Mouse (Mus musculus) A20 (cell line): ENCODE data around the gene Fyttd1.
"Not testable (repeated sequence)": the region's sequence is repeated elsewhere in the genome, so short reads cannot be mapped to it uniquely, and the experiment has no call there.

Experiments
- DNase-seq: peaks from one replicate; pipeline ENCODE4 v3.0.0-alpha.2; 2011; ENCODE audit warnings: low read depth, low spot score

The Fyttd1 gene

DNA sequence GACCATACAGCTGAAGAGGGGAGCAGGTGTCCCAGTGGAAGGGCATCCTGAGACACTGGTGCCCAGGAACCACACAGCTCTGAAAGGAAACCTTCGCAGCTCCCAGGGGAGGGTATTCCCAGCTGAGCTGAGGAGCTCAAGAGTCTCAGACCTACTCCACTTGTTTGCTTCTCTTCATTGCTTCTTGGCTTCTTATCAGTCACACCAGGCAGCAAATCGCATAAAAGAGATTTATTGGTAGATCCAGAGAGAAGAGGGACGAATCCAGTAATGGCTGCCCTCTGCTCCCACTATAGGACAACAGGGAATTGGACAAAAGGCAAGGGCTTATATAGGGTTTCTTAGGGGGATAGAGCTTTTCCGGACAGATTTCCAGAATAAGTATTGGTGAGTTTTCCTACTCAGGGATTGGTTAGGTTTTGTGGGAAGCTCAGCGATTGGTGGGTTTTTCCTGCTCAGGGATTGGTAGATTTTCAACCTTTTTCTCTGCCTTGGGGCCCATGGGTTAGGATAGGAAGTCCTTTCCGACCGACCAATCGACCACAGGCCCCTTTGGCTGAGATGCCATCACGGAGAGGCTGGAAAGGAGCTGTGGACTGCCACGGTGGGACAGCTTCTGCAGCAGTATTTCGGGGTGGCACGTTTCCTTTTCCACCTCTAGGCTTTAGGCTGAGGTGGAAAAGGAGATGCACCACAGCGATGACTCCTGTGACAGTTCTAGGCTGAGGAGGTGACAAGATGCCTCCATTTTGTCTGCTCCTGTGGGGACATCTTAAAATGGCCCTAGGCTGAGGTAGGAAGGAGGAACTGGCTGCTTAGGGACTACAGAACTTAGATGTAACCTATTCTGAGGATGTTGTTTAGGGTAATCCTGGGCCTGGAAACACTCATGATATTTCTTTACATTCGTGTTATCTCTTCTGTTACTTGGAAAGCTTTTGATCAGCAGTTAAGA, 1.9 kb downstream of the Fyttd1 start:
- DNase-seq, result no peak

DNA sequence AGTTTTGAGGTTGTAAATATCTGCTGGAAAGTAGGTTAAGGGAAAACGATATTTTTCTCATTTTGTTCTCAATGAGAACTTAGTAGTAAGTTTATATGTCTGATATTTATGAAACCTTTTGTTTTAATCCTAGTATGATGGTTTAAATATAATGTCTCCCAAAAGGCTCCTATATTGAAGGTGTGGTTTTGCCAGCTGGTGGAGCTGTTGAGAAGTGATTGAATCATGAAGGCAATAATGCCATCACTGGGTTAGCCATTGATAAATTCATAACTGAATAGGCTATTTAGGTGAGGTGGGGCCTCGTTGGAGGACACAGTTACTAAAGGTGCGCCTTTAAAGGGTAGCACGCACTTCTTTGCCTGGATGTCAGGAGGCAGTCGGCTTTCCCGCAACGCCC, 4.2 kb downstream of the Fyttd1 start:
- DNase-seq, result no peak

DNA sequence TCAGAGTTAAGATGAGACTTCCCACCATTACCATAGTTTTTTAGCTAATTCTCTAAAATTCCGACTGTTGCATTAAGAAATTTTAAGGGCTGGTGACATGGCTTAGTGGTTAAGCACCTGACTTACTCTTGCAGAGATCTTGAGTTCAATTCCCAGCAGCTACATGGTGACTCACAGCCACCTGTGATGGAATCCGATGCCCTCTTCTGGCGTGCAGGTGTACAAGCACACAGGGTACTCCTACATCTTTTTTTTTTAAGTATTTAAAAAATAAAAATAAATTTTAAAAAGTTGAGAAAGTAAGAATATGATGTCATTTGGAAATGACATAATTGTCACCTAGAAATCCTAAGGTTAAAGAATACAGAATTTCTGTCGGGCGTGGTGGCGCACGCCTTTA, 10.7 kb downstream of the Fyttd1 start:
- peak; percentile 51 for DNase-seq

GRCm38 (mm10) chr16:32889881-32890280, 12.6 kb downstream of the Fyttd1 start:
- DNase-seq, result no peak

DNA sequence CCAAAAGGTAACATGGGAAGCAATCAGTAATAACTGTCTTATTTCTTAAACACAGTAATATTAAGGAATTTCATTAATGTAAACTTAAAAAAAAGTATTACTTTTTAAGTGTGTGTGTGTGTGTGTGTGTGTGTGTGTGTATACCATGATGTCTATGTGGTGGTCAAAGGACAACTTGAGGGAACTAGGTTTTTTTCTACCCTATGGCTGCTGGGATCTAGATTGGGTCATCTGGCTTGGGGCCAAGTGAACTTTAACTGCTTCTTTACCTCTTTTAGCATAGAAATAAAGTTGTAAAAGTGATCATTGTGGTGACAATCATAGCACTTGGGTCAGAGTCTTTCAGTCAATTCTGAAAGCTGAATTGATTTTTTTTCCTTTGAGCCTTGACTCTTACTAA, 18.8 kb downstream of the Fyttd1 start:
- no peak for DNase-seq

DNA sequence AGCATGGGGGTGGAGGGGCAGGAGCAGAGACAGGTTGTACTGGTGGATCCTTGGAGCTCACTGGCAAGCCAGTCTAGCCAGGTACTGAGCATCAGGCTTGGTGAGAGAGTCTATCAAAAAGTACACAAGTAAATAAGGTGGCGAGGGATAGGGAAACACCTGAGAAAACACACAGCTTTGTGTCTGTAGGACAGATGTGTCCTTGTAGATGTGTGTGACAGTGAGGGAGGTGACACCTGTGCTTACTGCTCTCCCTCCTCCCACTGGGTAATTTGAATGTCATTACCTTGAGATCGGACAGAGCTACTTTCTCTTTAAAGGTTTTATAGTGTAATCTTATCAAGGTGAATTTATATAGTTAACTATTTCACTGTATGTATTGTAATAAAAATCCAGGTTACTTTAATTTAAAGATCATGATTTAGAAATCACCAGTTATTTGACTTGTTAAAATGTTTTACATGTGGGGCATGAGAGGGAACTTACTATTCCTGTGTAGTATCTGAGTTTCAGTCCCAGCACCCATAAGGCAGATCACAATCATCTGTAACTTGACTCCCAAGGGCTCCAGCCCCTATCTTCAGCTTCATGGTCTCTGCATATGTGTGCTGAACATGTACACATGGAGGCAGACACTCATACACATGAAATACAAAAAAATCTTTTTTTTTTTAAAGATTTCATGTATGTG, 24.2 kb downstream of the Fyttd1 start:
- DNase-seq, result peak; percentile 66

- peak; percentile 78 for DNase-seq
These were observed 24.7 kb downstream of the Fyttd1 start for GRCm38 (mm10) chr16:32902051-32902428.

GRCm38 (mm10) chr16:32906186-32906585, 28.9 kb downstream of the Fyttd1 start:
- no peak for DNase-seq

DNA sequence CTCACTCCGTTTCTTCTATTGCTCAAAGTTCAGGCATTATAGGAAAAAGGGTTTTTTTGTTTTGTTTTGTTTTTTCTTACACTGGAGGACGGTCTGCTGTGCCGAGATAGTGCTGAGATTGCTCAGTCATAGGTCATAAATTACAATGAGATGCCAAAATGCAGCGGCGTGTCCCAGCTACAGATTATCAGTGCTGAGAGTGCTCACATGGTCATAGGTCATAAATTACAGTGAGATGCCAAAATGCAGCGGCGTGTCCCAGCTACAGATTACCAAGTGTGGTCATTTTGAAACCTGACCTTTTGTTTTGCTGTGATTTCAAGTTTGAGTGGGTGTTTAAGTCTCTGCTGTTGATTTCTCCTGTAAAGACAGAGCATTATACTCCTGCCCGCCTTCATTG, 29.4 kb downstream of the Fyttd1 start:
- DNase-seq, result no peak

DNA sequence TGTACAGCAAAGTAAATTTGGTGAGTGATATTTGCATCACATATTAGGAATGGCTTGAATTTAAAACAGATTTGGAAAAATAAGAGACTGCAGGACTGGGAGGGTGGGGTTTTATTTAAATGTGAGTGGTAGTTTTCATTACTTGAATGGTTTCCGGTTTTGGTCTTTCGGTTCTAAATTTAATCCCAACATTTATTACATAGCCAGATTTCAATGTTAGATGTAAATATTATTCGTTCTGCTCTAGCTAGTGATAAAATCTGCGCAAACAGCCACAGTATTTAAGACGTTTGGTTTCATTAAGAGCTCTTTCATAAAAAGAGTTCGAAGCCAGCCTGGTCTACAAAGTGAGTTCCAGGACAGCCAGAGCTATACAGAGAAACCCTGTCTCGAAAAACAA, 35.9 kb downstream of the Fyttd1 start:
- peak; percentile 30 for DNase-seq

DNA sequence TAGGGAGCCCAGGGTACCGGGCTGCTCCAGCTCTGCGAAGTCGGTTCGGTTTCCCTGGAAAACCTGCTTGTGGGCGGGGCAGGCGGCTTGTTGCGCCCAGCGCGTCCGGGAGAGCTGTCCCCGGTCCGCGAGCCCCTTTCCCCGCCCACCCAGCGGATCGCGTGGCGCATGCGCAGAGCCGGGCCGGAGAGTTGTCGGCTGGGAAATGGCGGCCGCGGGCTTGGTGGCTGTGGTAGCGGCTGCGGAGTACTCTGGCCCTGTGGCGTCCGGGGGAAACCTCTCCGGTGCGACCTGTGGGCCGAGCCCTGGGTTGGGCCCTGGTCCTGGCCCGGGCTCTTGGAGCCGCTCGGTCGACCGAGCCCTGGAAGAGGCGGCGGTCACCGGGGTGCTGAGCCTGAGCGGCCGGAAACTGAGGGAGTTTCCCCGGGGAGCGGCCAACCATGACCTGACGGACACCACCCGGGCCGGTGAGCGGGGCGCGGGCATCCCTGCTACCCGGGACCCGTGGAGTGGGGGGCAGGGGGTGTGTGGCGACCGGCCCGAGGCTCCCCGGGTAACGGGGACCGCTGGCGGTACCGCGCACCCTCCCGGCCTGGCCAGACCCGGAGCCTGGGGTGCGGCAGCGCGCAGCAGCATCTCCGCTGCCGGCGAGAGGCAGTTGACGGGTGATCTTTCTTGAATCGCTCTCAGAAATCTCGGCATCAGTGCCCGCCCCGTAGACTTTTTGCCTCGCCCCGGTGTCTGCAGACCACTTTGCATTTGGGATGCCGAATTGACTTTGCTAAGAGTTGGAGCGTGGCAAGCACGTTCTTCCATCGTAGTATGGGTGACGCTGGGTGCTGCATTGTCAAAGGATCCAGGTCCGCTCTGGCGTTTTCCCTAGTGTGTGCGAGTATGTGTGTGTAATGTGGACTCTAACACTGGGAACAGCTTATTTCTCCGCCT, 36.9 kb downstream of the Fyttd1 start, which contains the start of gene Lrch3:
TSS of gene Lrch3 (plus strand) at position 164 of the 945 bp plus-strand sequence.
- DNase-seq, result peak; percentile 94

GRCm38 (mm10) chr16:32915292-32916068, 38.2 kb downstream of the Fyttd1 start:
- DNase-seq, result peak; percentile 37

DNA sequence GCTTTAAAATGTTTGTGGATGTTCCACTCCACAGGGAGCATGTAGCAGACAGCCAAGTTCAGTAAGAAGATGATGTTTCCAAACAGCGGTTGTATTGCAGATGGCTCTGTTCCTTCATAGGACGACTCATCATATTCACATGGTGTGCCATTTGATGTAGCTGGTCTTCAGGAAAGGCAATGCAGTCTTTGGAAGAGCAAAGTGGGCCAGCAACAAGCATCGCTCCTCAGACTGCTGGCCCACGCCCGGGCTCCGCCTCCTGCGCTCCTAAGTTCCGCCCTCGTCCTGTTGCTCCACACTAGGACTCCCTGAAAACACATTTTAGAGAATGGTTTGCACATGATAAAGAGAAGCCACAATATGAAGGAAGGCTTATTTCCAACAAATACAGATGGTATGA, 49.3 kb downstream of the Fyttd1 start:
- not testable (repeated sequence) for DNase-seq

GRCm38 (mm10) chr16:32927044-32927443, 49.7 kb downstream of the Fyttd1 start:
- DNase-seq, result no peak

- DNase-seq, result no peak
These were observed 52.6 kb downstream of the Fyttd1 start for GRCm38 (mm10) chr16:32929918-32930317.

DNA sequence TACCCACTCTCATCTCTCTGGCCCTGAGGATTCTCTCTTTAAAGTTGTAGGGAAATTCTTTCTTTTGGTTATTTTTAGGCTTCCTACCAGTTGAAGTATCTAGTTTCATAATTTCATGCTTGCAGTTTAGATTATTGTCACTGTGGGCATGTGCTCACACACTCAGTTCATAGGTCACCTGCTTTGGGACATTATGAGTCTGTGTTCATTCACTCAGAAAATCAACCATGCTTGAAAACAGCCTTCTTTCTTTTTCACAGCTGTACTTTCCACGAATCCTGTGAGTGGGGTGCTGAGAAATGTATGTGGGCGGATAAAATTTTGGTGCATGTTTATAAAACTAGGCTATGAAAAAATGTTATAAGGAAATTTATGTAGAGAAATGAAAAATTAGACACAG, 57.2 kb downstream of the Fyttd1 start:
- peak; percentile 75 for DNase-seq

DNA sequence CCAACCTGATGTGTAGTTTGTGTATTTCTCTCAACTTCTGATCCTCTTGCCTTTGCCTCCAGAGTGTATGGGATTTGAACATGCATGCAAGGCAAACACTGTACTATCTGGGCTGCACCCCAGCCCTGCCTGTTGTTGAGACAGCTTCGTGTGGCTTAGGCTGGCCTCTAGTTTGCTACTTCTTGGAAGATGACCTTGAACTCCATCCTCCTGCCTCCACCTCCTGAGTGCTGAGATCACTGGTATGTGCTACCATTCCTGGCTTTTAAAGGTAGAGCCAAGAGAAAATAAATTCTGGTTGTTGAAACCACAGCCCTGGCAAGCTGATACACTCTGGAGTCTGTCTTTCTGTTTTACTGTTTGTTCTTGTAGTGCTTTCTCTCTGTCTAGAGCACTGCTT, 57.8 kb downstream of the Fyttd1 start:
- DNase-seq, result no peak

- no peak for DNase-seq
These were observed 60.1 kb downstream of the Fyttd1 start for GRCm38 (mm10) chr16:32937358-32937757.

DNA sequence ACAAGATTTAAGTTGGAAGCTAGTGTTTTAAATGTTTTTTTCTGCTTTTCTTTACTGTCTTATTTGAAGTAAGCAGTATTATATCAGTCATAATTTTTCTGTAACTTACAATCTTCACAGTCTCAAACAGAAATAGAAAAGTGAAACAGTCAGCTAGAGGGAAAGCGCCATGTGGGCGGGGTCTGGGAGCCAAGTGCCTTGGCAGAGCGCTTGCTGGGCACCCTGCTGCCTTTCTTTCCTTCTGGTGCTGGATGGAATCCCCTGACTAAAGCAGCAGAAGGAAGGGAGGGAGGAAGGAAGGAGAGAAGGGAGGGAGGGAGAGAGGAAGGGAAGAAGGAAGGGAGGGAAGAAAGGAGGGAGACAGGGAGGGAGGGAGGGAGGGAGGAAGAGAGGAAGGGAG, 62.0 kb downstream of the Fyttd1 start:
- not testable (repeated sequence) for DNase-seq

DNA sequence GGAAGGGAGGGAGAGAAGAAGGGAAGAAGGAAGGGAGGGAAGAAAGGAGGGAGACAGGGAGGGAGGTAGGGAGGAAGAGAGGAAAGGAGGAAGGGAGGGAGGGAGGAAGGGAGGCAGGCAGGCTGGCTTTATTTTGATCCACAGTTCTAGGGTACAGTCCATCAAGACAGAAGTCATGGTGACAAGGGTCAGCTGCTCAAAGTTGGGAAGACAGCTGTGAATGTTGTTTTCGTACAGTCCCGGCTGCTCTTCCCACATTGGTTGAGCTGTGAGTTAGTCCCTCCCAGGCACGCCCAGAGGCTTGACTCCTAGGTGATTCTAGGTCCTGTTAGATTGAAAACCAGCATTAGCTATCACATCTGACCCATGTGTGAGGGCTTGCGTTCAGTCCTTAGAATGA, 62.4 kb downstream of the Fyttd1 start:
- DNase-seq, result not testable (repeated sequence)

DNA sequence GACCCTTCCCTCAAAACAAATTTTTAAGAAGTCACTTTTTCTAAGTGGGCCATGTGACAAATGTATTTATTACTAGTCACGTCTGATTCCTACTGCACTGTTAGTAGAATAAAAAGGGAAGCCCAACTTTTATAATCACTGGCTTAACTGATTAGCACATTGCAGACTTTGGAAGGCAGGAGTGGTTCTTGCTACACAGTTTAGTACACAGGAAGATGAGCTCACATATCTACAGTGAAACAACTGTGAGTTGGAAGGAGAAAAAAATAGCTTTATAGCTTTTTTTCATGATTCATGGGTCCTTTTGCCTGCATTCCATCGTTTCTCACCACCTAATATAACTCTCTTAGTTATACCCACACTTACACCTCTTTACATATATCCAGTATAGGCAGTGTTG, 63.9 kb downstream of the Fyttd1 start:
- DNase-seq, result not testable (repeated sequence)
